Mouse (Mus musculus) midbrain, embryonic 13.5 days (tissue): Measurements from ENCODE around the gene Aox4. TPM values are rescaled to one million over a fixed set of nuclear protein-coding genes. Genes with fewer than 3 reads are reported as not detected.
A peak's percentile ranks its signal among the peaks of the same experiment; 100 is the strongest.

ENCODE experiments used
- ATAC-seq: fragments of 200-750 bp; cut with Nextera tagmentation; 2 replicates; pipeline ENCODE4 v1.8.0; 2017; ENCODE audit warnings: mild to moderate bottlenecking, moderate TSS enrichment, moderate library complexity
- H3K27ac ChIP-seq: fragments of 300-500 bp; sonication (generic); 2 replicates; pipeline ENCODE4 v1.5.1; 2015; ENCODE audit warnings: inconsistent platforms, mild to moderate bottlenecking, moderate library complexity
- H3K27me3 ChIP-seq: fragments of 300-500 bp; sonication (generic); 2 replicates; pipeline ENCODE4 v1.6.1; 2015; ENCODE audit warnings: mild to moderate bottlenecking, inconsistent platforms
- H3K36me3 ChIP-seq: fragments of 300-500 bp; sonication (generic); 2 replicates; pipeline ENCODE4 v1.6.1; 2015; ENCODE audit warnings: mild to moderate bottlenecking, inconsistent platforms
- H3K4me1 ChIP-seq: fragments of 300-500 bp; sonication (generic); replicated peaks from 2 replicates; pipeline ENCODE4 v1.6.1; 2015; ENCODE audit warnings: inconsistent platforms
- H3K4me2 ChIP-seq: fragments of 300-500 bp; sonication (generic); replicated peaks from 2 replicates; pipeline ENCODE4 v1.6.1; 2015; ENCODE audit warnings: moderate library complexity, mild to moderate bottlenecking, inconsistent platforms
- H3K4me3 ChIP-seq: fragments of 300-500 bp; sonication (generic); replicated peaks from 2 replicates; pipeline ENCODE4 v1.5.1; 2015; ENCODE audit warnings: mild to moderate bottlenecking, inconsistent platforms
- H3K9ac ChIP-seq: fragments of 300-500 bp; sonication (generic); replicated peaks from 2 replicates; pipeline ENCODE4 v1.6.1; 2015; ENCODE audit warnings: mild to moderate bottlenecking, inconsistent platforms
- H3K9me3 ChIP-seq: fragments of 300-500 bp; sonication (generic); 2 replicates; pipeline ENCODE4 v1.6.1; 2016; ENCODE audit warnings: mild to moderate bottlenecking, inconsistent platforms
- WGBS: fragments of 180-500 bp; shearing (Covaris S2); methylation state at CpG from one replicate; pipeline ENCODE4 v1.1.7; 2015; 5-methylcytosine and 5-hydroxymethylcytosine counted together
- polyA plus RNA-seq: library from polyadenylated mRNA; unstranded; fragments of >200 nt; fragmentation: Nextera tagmentation; extraction: Ambion mirVana; gene quantifications from 2 replicates; pipeline ENCODE4 v1.2.1, GENCODE M21; 2015

Gene Aox4
- polyA plus RNA-seq, 1 experiment from 2014 or later: 0.19 TPM

- WGBS: 95% methylated on average over 5 of the region's 5 CpGs
- Histone ChIP-seq H3K4me1 (0 out of 2 replicates have a peak, but pooled peaks cover 3% of the 10 kb centered on the region), H3K9ac (no peak overlapping the region), H3K4me2 (no peak overlapping the region), H3K27ac (no peak overlapping the region), H3K36me3 (no peaks in the 10 kb centered on the region), H3K27me3 (no peaks in the 10 kb centered on the region), H3K9me3 (no peaks in the 10 kb centered on the region), H3K4me3 (no peak overlapping the region)
- no peak for ATAC-seq
Observed at GRCm38 (mm10) chr1:58221879-58222278, 11.7 kb downstream of the Aox4 start.

- Histone ChIP-seq H3K4me2 (no peak overlapping the region), H3K36me3 (no peaks in the 10 kb centered on the region), H3K9me3 (no peaks in the 10 kb centered on the region), H3K9ac (no peak overlapping the region), H3K27me3 (no peaks in the 10 kb centered on the region), H3K4me1 (no peaks in the 10 kb centered on the region), H3K4me3 (no peak overlapping the region), H3K27ac (no peak overlapping the region)
- ATAC-seq: no peak
- WGBS: 79% methylated on average over 6 of the region's 6 CpGs
Observed at GRCm38 (mm10) chr1:58228086-58228485, 17.9 kb downstream of the Aox4 start.

DNA sequence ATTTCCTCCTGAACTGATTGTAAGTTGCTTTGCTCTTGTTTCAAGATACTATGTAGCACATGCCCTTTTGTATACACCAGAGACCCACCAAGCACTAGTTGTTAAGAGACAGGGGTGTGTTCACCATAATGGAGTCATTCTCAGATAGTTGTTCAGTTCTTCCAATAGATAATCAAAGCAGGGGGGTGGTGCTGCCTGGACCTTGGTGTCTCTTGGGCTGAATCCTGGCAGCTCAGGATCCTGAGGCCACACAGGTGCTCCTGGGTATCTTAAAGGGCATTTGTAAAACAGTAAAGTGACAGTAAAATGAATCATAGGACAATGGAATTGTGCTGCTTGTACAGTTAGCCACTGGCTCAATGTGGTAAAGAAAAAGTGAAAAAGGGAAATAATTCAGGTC, 18.7 kb downstream of the Aox4 start:
- no peaks in the 10 kb centered on the region for H3K27me3 ChIP-seq
- H3K36me3 ChIP-seq: no peaks in the 10 kb centered on the region
- no peak overlapping the region for H3K4me2 ChIP-seq
- no peak overlapping the region for H3K27ac ChIP-seq
- no peak overlapping the region for H3K9ac ChIP-seq
- H3K4me3 ChIP-seq: no peak overlapping the region
- H3K9me3 ChIP-seq: no peaks in the 10 kb centered on the region
- ATAC-seq: no peak
- no peaks in the 10 kb centered on the region for H3K4me1 ChIP-seq

GRCm38 (mm10) chr1:58229774-58230173, 19.6 kb downstream of the Aox4 start:
- Histone ChIP-seq H3K9me3 (no peaks in the 10 kb centered on the region), H3K27ac (no peak overlapping the region), H3K27me3 (no peaks in the 10 kb centered on the region), H3K36me3 (no peaks in the 10 kb centered on the region), H3K9ac (no peak overlapping the region), H3K4me2 (no peak overlapping the region), H3K4me1 (no peaks in the 10 kb centered on the region), H3K4me3 (no peak overlapping the region)
- no peak for ATAC-seq
- 93% methylated on average over 4 of the region's 4 CpGs for WGBS

- Histone ChIP-seq H3K4me1 (no peaks in the 10 kb centered on the region), H3K4me3 (no peak overlapping the region), H3K36me3 (no peaks in the 10 kb centered on the region), H3K27me3 (no peaks in the 10 kb centered on the region), H3K27ac (no peak overlapping the region), H3K9ac (no peak overlapping the region), H3K9me3 (no peaks in the 10 kb centered on the region), H3K4me2 (no peak overlapping the region)
- WGBS: 55% methylated on average over 5 of the region's 5 CpGs
- no peak for ATAC-seq
Observed at GRCm38 (mm10) chr1:58230542-58230941, 20.3 kb downstream of the Aox4 start.

DNA sequence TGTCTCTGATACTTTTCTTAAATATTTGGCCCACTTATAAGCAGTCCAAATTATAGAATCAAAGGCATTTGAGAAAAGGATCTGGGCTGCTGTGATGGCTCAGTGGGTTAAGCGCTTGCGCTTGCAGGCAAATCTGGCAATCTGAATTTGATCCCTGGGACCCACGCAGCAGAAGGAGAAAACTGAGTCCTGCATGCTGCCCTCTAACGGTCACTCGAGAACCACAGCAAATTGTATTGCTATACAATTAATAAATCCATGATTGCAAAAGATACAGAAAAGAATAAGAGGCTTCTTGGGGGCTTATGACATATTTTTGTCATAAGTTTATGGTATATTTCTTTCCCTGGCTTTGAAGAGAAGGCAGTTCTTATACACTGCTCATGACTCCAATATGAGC, 25.2 kb downstream of the Aox4 start:
- no peak overlapping the region for H3K4me2 ChIP-seq
- H3K9ac ChIP-seq: no peak overlapping the region
- H3K27me3 ChIP-seq: no peaks in the 10 kb centered on the region
- H3K9me3 ChIP-seq: no peaks in the 10 kb centered on the region
- H3K4me3 ChIP-seq: no peak overlapping the region
- no peak overlapping the region for H3K27ac ChIP-seq
- no peaks in the 10 kb centered on the region for H3K4me1 ChIP-seq
- WGBS: 61% methylated on average over 5 of the region's 5 CpGs
- no peaks in the 10 kb centered on the region for H3K36me3 ChIP-seq
- no peak for ATAC-seq

DNA sequence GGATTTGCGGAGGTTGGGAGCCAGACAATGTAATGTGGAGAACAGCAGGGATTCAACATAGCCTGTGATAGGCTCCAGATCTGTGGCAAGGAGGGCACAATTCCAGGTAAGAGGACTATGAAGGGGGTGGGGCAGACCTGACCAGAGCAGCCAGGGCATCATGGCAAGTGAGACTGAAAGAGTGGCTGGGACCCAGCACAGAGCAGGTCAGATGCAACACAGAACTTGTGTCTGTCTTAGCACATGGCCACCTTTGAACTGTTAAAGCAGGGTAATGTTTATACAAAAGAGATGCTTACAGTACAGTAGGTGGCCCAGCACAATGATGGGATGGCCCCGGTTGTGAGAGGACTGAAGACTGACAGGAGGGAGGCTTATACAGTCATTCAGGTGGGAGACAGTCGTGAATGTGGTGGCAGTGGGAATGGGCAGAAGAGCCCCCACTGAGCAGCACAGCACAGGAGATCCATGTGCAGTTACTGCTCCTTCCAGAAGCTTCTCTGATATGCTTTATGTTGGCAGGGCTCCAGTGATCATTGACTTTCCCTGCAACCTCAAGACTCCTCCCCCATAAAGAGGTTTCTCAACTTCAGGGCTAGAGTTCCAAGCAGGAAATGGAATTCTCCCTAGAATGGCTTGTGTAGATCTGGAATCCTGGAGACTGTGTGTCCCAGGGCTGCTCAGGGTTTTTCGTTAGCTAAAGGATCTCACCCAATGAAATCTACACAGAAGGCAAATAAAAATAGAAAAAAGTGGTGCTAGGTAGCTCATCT, 27.5 kb downstream of the Aox4 start:
- no peak overlapping the region for H3K4me2 ChIP-seq
- no peaks in the 10 kb centered on the region for H3K27me3 ChIP-seq
- H3K9me3 ChIP-seq: no peaks in the 10 kb centered on the region
- H3K4me1 ChIP-seq: no peaks in the 10 kb centered on the region
- H3K9ac ChIP-seq: no peak overlapping the region
- WGBS: 80% methylated on average over 4 of the region's 4 CpGs
- H3K27ac ChIP-seq: no peak overlapping the region
- ATAC-seq: 0 out of 2 replicates have a peak, but pooled peaks have one; percentile 24
- H3K36me3 ChIP-seq: no peaks in the 10 kb centered on the region
- H3K4me3 ChIP-seq: no peak overlapping the region

GRCm38 (mm10) chr1:58238440-58238839, 28.2 kb downstream of the Aox4 start:
- 88% methylated on average over 5 of the region's 5 CpGs for WGBS
- no peaks in the 10 kb centered on the region for H3K27me3 ChIP-seq

GRCm38 (mm10) chr1:58238961-58239360, 28.8 kb downstream of the Aox4 start:
- H3K9ac ChIP-seq: no peak overlapping the region
- H3K4me1 ChIP-seq: no peaks in the 10 kb centered on the region
- no peak overlapping the region for H3K27ac ChIP-seq
- no peaks in the 10 kb centered on the region for H3K9me3 ChIP-seq
- H3K36me3 ChIP-seq: no peaks in the 10 kb centered on the region
- no peaks in the 10 kb centered on the region for H3K27me3 ChIP-seq
- no peak overlapping the region for H3K4me2 ChIP-seq
- no peak overlapping the region for H3K4me3 ChIP-seq
- 95% methylated on average over 9 of the region's 9 CpGs for WGBS
- ATAC-seq: no peak

More at GRCm38 (mm10) chr1:58238440-58238839, 28.2 kb downstream of the Aox4 start:
- no peak for ATAC-seq
- H3K9me3 ChIP-seq: no peaks in the 10 kb centered on the region
- H3K4me2 ChIP-seq: no peak overlapping the region
- H3K4me1 ChIP-seq: no peaks in the 10 kb centered on the region
- H3K36me3 ChIP-seq: no peaks in the 10 kb centered on the region
- H3K4me3 ChIP-seq: no peak overlapping the region
- no peak overlapping the region for H3K9ac ChIP-seq
- no peak overlapping the region for H3K27ac ChIP-seq

DNA sequence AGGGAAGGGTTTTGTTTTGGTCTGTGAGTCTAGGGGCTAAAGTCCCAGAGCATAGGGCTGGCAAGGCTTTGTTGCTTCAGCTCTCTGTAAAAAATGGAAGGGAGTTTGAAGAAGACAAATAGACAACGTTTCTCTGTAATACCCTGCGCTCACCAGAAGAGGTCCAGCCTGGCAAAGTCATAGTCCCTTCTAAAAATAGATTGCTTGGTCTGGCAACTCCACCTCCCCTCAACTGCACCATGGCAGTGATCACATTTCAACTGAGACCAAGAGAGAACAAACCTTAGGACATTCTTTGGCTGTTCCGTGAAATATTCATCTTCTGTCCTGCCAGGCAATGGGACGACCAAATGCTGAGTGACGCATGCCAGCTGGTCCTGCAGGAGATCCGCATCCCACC, 30.1 kb downstream of the Aox4 start:
- H3K4me2 ChIP-seq: no peak overlapping the region
- no peak for ATAC-seq
- no peak overlapping the region for H3K27ac ChIP-seq
- H3K9me3 ChIP-seq: no peaks in the 10 kb centered on the region
- 78% methylated on average over 6 of the region's 6 CpGs for WGBS
- no peaks in the 10 kb centered on the region for H3K4me1 ChIP-seq
- no peaks in the 10 kb centered on the region for H3K36me3 ChIP-seq
- no peaks in the 10 kb centered on the region for H3K27me3 ChIP-seq
- H3K4me3 ChIP-seq: no peak overlapping the region
- H3K9ac ChIP-seq: no peak overlapping the region

- Histone ChIP-seq H3K27me3 (no peaks in the 10 kb centered on the region), H3K4me3 (no peak overlapping the region), H3K36me3 (no peaks in the 10 kb centered on the region), H3K4me2 (no peak overlapping the region), H3K9me3 (no peaks in the 10 kb centered on the region), H3K9ac (no peak overlapping the region), H3K4me1 (no peaks in the 10 kb centered on the region), H3K27ac (no peak overlapping the region)
- WGBS: 82% methylated on average over 3 of the region's 3 CpGs
- ATAC-seq: no peak
Observed at GRCm38 (mm10) chr1:58244487-58244886, 34.3 kb downstream of the Aox4 start.

GRCm38 (mm10) chr1:58248518-58248917, 38.3 kb downstream of the Aox4 start:
- Histone ChIP-seq H3K4me2 (no peak overlapping the region), H3K27me3 (no peaks in the 10 kb centered on the region), H3K36me3 (no peaks in the 10 kb centered on the region), H3K9ac (no peak overlapping the region), H3K4me3 (no peak overlapping the region), H3K4me1 (no peaks in the 10 kb centered on the region), H3K27ac (no peak overlapping the region), H3K9me3 (no peaks in the 10 kb centered on the region)
- 78% methylated on average over 1 of the region's 1 CpGs for WGBS
- ATAC-seq: no peak

DNA sequence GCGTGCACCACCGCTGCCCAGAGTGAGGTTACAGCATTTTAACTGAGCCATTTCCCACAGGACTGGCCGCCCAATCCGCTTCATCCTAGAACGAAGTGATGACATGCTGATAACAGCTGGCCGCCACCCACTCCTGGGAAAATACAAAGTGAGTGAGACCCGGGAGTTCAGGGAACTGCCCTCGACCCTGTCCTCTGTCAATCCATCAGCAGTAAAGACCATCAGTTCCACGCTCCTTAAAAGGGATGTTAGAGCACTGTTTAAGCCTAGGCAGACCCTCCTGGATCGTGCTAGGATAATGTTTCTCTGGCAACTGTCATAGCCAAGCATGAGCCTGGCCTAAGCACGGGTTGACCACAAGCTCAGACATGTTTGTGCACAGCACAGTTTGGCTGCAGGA, 43.3 kb downstream of the Aox4 start:
- ATAC-seq: no peak
- Histone ChIP-seq H3K9ac (no peak overlapping the region), H3K27me3 (no peaks in the 10 kb centered on the region), H3K27ac (no peak overlapping the region), H3K36me3 (no peaks in the 10 kb centered on the region), H3K4me1 (no peaks in the 10 kb centered on the region), H3K4me2 (no peak overlapping the region), H3K4me3 (no peak overlapping the region), H3K9me3 (no peaks in the 10 kb centered on the region)
- 82% methylated on average over 11 of the region's 11 CpGs for WGBS
